Mouse (Mus musculus) embryo, embryonic 9.5 days (tissue): ENCODE measurements around the gene Slc23a3.

Experiments
- DNase-seq: peaks from one replicate; pipeline ENCODE4 v3.0.0-alpha.2; 2017; ENCODE audit errors: extremely low spot score

Gene Slc23a3

DNA sequence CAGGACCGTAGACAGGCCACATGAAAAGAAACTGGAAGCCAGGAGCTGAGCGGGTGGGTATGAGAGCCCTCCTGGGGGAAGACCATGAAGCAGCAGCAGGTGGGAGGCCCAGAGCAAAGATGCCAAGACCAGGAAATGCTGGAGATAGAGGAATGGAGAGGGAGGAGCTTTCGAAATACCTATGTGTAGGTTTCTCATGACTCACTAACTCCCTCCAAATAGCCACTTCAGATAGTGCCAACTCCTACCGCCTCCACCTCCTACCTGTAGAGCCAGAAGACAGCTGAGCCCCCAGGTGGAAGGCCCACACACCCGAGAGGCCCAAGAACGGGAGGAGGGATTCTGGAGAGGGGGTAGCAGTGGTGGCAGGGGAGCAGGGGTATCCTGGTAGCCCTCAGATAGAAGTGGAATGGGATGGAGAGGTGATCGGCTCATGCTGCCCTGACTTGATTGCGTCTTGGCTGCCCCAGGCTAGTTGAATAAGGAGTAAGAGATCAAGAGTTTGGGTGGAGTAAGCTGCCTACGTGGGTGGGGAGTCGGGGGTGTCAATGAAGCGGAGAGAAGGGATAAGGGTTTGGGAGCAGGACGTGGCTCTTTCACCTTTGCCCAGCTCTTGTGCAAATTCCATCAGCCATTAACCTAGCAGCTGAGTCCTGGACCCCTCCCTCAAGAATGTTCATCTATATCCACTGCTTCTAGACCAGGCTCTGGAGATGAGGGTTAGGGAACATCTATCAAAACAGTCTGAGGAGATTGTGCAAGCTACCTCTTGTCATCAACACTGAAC lies at the start of gene Slc23a3:
TSS of gene Slc23a3 (minus strand) at position 470 of the 787 bp plus-strand sequence.
- DNase-seq, result no peak

DNA sequence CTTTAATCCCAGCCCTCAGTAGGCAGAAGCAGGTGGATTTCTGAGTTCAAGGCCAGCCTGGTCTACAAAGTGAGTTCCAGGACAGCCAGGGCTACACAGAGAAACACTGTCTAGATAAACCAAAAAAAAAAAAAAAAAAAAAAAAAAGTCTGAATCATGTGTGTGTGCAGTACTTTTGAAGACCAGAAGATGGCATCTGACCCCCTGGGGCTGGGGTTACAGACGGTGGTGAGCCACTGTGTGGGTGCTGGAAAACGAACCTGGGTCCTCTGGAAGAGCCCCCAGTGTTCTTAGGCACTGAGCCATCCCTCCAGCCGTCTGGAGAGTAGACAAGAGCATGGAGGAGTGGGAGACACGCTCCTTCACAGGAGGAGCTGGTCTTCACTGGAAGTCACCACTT lies 48.5 kb upstream of the Slc23a3 start:
- no peak for DNase-seq

DNA sequence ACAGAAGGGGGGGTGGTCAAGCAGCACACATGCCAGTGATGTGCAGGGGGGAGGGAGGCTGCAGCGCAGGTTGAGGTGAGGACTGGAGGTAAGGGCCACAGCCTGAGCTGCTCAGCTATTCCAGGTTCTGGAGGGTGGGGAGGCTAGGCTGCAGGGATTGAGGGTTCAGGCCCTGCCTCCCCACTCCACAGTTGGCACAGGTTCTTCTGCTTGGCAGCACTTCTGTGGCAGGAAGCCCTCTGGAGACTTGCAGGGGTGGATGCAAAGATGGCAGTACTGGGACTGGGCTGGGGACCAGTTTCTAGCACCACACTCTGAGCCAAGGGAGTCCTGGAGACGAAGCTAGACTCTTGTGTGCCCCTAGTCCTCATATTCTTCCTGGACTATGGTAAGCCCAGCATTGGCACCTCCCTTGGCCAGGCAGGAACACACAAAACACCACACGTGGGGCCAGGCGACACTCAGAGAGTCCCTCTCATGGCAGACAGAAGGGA lies 47.7 kb upstream of the Slc23a3 start:
- no peak for DNase-seq

DNA sequence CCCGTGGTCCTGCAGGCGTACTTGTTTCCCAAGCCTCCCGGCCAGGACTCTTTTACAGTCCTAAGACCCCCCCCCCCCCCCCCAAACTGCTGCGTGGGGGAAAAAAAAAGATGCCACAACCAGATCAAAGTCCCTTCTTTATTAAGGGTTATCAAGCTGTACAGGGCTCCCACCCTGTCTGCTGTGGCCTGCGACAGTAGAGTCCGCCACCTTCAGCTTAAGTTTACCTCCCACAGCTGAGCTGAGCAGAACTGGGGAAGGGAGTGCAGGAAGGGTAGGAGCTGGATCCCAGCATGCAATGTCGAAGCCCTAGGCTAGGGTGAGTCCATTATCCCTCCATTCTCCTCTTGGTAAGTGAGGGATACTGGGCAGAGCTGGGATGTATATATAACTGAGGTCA lies 47.1 kb upstream of the Slc23a3 start:
- no peak for DNase-seq

DNA sequence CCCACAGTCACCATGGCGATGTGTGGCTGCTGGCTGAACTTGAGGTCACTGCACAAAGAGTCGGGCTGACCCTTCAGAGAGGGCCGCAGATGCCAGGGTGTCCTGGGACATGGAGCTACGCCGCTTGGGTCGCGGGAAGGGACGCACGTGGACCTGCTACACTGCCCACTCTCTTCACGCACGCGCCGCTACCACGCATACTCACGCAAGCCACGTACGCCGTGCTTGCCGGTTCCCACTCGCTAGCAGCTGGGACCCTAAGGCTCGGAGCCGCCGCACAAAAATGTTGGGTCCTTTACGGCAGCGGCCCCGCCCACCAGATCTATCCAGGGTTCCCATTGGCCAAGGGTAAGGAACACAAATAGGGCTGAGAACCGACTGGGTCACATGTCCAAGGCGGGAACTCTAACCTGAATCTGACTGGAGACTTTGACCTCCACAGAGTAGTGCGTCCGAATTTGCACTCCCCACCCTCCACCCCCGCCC lies 46.5 kb upstream of the Slc23a3 start, which contains the start of gene Abcb6:
TSS of gene Abcb6 (minus strand) at position 288 of the 486 bp plus-strand sequence.
- peak; percentile 89 for DNase-seq

DNA sequence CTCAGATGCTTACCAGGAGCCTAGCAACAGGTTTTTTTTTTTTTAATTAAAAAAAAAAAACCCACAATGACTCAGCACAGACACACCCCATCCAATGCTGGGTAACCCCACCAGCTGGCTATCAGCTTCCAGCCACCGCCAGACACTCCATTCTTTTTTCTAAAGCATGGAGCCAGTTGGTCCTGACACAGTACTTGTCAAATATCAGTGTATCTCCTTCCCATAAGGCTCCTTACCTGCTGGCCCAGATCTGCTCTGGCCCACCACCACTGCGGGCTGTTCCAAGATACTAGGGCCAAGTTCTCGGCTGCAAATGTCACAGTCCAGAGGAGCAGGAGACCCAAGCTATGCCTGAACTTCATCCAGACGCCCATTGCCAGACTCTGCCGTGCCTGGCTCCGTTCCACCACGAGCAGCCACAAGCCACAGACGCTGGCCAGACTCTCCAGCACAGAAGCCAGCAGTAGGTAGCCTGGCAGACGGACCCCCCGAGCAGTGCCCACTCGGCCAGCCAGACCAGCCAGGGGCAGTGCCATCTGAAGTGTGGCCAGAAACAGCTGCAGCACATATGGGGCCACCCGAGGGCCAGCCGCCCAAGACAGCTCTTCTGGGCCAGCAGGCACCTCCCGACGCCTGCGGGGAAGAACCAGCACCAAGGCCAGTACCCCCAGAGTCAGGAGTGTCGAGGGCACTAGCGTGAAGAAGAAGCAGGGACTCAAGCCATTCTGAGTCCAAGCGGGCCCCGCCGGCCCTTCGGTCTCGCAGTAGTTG lies 45.8 kb upstream of the Slc23a3 start:
- peak; percentile 8 for DNase-seq

DNA sequence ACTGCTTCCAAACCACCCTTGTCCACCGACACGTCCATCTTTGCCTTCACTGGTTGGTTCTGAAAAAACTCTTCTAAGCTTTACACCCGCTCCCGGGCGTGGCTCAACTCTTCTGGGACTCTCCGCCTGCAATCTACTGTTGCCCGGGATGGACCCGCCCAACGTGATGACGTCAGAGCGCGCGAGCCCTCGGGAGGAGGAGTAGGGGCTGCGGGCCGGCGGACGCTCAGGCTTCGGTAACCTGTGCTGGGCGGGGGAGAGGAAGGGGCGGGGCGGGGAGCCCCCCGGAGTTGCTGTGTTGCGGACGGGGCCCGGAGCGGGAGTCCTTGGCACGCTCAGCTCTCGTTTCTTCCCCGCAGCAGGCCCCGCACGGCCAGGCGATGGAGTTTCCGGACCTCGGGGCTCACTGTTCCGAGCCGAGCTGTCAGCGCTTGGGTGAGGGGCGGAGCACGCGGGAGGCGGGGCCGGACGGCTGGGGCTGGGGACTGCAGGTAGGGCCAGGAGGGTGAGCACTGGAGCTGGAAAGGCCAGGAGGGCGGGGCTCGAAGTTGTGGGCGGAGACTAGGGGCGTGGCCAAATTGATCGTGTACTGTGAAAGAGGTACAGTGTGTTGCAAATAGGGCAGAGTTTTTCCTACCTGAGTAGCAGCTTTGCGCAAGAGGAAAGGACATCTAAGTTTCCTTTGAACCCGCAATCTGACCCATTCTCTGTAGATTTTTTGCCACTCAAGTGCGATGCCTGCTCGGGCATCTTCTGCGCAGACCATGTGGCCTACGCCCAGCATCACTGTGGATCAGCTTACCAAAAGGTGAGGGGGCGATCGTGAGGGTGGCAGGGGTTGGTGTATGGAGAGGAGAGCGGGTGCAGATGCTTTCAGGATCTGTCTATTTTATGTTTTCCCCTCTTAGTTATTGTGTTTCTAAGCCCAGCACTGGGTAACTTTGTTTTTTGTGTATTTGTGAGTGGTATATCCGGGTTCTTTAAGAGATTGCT lies 35.1 kb upstream of the Slc23a3 start, which contains the start of gene Zfand2b:
TSS of gene Zfand2b (plus strand) at position 175 of the 993 bp plus-strand sequence.
- peak; percentile 98 for DNase-seq

DNA sequence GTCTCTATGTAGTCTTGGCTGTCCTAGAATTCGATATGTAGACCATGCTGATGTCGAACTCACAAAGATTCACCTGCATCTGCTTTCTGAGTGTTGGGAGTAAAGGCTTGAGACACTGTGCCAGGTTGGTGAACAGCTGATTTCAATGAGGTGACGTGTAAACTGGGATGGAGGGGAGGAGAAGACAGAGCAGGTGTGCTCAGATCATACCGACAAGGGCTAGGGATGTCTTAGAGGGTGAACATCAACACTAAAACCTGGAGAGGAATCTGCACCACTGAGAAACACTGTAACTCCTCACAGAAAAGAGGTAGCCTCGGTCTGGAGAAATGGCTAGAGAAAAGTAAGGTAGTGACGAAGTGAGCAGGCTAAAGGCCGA lies 34.4 kb upstream of the Slc23a3 start:
- no peak for DNase-seq

DNA sequence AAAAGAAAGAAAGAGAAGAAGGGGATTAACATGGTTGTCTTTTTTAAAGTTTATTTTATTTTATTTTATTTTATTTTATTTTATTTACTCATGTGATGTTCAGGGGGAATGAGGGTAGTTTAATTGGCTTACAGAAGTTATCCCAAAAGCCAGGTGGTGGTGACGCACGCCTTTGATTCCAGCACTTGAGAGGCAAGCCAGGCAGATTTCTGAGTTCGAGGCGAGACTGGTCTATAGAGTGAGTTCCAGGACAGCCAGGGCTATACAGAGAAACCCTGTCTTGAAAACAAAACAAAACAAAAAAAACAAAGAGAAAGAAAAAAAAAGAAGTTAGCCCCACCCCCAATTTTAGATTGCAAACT lies 26.5 kb upstream of the Slc23a3 start:
- no peak for DNase-seq

DNA sequence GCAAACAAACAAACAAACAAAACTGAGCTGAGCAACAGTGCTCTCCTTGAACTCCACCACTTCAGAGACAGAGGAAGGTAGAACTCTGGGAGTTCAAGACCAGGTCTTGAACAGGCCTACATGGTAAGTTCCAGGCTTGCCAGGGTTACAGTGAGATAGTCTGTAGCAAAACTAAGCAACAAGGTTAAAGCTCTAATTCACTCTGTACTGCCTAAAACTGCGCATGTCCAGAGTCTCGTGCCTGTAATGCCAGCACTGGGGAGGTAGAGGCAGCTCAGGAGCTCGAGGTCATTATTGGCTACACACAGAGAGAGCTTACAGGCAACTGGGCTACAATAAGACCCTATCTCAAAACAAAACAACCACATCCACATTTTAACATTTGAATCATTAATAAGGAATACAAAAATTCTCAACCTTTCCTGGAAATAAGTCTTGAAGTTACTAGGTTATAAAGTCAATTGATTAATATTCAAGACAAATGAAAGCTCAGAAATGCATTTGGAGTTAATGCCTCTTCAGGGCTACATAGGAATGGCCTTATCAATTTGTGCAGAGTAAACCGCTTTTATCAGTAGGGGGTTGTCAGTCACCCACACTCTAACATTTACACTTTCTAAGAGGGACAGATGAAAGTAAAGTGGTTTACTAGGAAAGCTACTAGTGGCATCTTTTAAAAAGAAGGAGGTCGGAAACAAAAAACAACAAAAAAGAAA lies 26.0 kb upstream of the Slc23a3 start:
- DNase-seq, result no peak

DNA sequence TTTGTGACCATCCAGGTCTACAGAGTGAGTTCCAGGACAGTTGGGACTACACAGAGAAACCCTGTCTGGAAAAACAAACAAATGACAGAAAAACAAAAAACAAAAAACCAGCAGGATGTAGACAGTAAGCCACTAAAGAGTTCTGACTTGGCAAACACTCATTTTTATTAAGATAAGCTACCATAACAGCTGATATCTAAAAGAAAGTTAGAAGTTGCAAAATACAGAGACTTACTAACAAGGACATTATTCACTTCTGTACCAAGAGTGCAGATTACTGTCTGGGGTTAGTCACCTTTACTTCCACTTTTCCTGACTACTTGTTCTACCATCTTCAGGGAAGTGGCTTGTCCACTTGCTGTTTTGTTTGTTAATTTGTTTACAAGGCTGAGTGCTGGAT lies 25.3 kb upstream of the Slc23a3 start:
- DNase-seq, result no peak

DNA sequence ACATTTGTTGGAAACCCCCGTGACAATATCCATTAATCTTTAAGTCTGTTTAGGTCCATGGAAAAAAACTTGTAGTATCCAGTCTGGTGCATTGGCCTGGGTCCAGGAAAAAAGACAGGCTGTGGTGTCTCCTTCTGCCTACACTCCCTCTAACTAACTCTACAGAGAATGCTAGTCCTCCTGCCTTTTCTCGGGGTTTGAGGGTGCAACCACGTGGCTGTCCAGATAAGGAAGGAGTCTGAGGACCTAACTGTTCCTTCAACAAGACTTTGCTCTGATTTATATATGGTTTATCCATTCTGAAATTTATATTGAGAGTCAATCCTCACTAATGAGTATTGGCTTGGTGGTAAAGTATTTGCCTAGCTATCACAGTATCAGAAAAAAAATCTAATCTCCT lies 22.1 kb upstream of the Slc23a3 start:
- DNase-seq, result no peak

DNA sequence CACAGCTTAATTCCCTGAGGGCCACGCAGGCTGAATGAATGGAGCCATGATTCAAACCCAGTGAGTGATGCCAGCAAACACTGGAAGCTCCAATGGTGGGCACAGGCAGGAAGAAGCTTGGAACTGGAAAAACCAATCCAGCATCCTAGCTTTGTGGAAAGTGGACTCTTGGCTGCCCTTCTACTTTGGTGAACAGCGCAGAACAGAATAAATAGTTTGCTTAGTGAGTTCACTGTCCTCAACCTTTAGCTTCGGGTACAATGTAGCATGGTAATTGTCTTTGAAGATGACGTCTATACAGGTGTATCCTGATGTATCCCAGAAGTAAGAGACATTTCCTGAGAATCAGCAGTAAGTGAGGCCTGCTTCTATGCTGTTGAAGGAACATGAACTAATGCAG lies 15.0 kb upstream of the Slc23a3 start:
- no peak for DNase-seq

DNA sequence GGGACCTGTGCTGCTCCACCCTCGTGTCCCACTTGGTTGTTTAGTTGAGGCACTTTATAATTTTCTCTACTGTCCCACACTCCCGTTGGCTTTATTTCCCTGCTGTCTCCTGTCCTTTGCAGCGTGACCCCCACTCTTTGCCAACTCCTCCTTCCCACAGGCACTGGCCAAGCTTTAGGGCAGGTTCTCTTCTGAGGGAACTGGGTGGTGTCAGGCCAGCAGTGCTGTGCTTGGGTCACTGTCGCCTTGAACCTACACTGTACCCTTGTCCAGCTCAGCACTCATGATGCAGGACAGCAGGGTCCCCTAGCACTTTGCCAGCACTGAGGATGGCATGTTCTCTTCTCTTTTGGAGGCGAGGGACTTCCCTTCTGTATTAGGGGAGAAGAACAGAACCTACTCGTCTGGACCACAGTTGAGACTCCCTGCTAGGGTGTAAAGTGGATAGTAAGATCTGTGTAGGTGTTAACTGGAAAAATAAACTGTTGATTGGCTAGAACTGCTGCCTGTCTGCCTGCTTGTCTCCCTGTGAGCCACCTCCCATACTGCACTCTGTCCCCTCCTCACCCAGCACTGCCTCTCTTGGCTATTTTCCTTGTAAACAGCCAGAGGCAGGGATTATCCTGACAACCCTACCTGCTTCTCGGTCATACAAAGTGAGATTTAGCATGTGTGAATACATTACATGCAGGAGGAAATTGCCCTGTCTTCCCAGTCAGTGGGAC lies 13.9 kb upstream of the Slc23a3 start:
- DNase-seq, result no peak

DNA sequence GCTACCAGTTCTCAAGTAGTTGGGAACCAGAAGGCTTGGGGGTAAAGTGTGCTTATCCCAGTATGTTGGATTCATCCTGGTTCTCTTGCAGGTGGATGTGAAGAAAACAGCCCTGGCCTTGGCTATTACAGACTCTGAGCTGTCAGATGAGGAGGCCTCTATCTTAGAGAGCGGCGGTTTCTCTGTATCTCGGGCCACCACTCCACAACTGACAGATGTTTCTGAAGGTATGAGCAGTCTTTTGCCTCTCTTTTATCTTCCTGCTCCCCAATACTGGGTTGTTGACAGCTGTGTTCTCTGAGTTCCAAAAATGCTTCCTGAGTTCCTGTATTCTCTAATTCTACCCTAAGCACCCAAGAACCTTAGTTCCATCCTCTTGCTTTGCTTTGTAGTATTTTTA lies 11.9 kb upstream of the Slc23a3 start:
- DNase-seq, result no peak

DNA sequence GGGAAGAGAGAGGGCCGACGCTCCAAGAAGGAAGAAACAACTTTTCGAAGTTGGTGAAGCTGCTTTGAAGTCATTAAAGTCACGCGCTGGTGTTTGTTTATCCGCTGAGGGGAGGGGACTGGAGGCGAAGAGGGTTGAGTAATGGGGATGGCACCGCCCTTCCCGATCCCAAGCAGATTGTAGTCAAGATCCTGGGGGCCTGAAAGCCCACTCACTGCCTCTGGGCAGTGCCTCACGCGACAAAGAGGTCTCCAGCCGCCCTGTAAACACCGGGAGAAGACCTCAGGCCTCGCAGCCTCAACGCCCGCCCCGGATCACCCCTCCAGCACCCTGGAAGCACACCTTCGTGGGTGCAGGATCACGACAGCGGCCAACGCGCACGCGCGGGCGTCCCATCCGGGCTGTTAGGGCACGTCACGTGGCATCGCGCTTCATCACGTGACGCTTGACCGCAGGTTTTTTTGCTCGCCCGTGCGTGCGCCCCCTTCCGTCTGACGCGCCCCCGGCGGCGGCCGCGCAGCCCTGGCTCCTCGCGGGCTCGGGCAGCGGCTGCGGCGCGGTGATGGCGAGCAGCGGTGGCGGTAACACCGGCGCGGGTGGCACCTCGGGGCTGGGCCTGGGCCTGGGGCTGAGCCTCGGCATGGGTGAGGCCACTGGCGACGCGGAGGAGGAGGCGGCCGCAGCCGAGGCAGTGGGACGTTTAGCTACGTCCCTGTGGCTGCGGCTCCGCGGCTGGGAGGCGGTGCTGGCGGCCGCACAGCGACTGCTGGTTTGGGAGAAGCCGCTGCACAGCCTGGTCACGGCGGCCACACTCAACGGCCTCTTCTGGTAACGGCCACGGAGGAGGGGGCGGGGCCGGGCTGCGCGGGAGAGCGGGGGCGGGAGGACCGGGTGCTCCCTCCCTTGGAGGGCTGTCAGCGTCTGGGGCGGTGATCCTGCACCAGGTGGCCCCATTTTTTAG lies 8.9 kb upstream of the Slc23a3 start, which contains the start of the genes Cnppd1 and Retreg2:
TSS of gene Cnppd1 (minus strand) at position 411 of the 961 bp plus-strand sequence.
TSS of gene Retreg2 (plus strand) at position 478 of the 961 bp plus-strand sequence.
- peak; percentile 98 for DNase-seq

DNA sequence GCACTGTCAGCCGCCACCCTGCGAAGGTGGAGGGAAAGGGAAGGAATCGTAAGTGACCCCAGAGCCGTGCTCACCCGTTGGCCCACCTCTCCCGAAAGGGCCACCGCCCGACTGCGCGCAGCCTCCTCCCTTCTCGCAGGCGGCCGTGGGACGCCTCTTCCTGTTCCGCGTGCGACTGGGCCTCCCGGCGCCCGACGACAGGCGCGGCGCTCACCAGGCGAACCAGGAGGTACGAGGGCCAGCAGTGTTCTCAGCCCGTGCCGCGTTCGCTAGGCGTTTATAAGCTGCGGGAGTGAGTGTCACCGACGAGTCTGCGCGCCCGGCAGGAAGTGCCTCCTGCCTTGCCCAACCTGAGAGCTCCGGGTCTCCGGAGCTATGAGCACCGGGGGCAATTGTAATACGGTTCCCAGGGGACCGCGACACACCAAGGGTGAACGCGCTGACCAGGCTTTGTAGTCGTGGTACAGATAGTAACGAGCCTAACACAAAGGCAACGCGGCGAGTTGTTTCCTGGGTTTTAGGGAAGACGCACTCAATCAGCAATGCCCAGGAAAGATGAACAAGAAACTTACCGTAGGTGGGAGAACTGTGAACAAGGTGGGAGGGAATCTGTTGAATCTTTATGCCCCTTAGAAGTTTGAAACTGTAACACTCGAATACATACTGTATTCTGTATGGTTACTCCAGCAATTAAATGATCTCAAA lies 7.9 kb upstream of the Slc23a3 start:
- peak; percentile 53 for DNase-seq

DNA sequence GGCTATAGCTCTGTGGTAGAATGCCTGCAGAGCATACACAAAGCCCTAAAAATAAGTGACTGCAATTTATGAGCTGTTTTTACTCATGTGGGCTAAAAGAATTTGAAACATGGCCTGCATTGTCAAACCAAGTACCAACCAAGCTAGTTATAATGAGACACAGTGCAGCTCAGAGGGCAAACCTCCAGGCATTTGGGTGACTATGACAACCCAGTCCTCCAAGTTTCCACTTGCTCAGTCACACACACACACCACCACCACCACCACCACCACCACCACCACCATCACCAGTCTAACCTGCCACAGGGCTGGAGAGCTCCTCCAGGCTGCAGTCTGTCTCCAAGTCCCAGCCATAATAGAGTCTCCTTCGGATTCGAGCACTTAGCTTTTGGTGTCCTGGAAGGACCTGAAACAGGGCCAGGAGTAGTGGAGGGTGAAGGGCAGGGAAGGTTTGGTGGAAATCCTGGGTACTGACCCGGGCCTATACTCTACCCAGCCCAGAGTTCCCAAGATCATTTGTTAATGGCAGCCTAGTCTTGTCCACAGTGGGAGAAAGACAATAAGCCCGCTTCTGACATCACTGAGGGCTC lies 7.0 kb upstream of the Slc23a3 start:
- no peak for DNase-seq
